Mouse (Mus musculus) heart, embryonic 15.5 days (tissue): ENCODE measurements around the gene Dusp12. TPM values are rescaled to one million over a fixed set of nuclear protein-coding genes. Genes with fewer than 3 reads are reported as not detected.

Source experiments
- ATAC-seq: fragments of 200-750 bp; cut with Nextera tagmentation; replicated peaks from 2 replicates; pipeline ENCODE4 v1.8.0; 2017; ENCODE audit warnings: low read depth, moderate TSS enrichment; ENCODE audit not compliant: insufficient number of reproducible peaks, insufficient read depth, low FRiP score
- H3K27ac ChIP-seq: fragments of 300-500 bp; sonication (generic); 2 replicates; pipeline ENCODE4 v1.5.1; 2015; ENCODE audit warnings: mild to moderate bottlenecking, inconsistent platforms
- H3K27me3 ChIP-seq: fragments of 300-500 bp; sonication (generic); 2 replicates; pipeline ENCODE4 v1.6.1; 2015; ENCODE audit warnings: inconsistent platforms
- H3K36me3 ChIP-seq: fragments of 300-500 bp; sonication (generic); 2 replicates; pipeline ENCODE4 v1.6.1; 2015; ENCODE audit warnings: mild to moderate bottlenecking, inconsistent platforms
- H3K4me1 ChIP-seq: fragments of 300-500 bp; sonication (generic); replicated peaks from 2 replicates; pipeline ENCODE4 v1.6.1; 2015; ENCODE audit warnings: inconsistent platforms
- H3K4me2 ChIP-seq: fragments of 300-500 bp; sonication (generic); 2 replicates; pipeline ENCODE4 v1.6.1; 2015; ENCODE audit warnings: inconsistent platforms, mild to moderate bottlenecking, moderate library complexity
- H3K4me3 ChIP-seq: fragments of 300-500 bp; sonication (generic); 2 replicates; pipeline ENCODE4 v1.5.1; 2015; ENCODE audit warnings: mild to moderate bottlenecking, inconsistent platforms
- H3K9ac ChIP-seq: fragments of 300-500 bp; sonication (generic); 2 replicates; pipeline ENCODE4 v1.6.1; 2015; ENCODE audit warnings: mild to moderate bottlenecking, inconsistent platforms
- H3K9me3 ChIP-seq: fragments of 300-500 bp; sonication (generic); replicated peaks from 2 replicates; pipeline ENCODE4 v1.6.1; 2016; ENCODE audit warnings: inconsistent platforms
- WGBS: fragments of 180-500 bp; shearing (Covaris S2); methylation state at CpG from one replicate; pipeline ENCODE4 v1.1.7; 2015; ENCODE audit warnings: mixed read lengths; 5-methylcytosine and 5-hydroxymethylcytosine counted together
- polyA plus RNA-seq: library from polyadenylated mRNA; unstranded; fragments of >200 nt; fragmentation: Nextera tagmentation; extraction: Ambion mirVana; gene quantifications from 2 replicates; pipeline ENCODE4 v1.2.1, GENCODE M21; 2015

Gene Dusp12
- 23.0 TPM in 2 replicates for polyA plus RNA-seq

GRCm38 (mm10) chr1:170884978-170885561 is at the start of gene Dusp12, which contains the start of gene Gm26620:
TSS of gene Dusp12 (minus strand) at chr1:170885540.
TSS of gene Gm26620 (plus strand) at chr1:170885065.
- Histone ChIP-seq H3K4me3 (peak within 1 kb of the TSS; percentile 80), H3K27me3 (no peaks in the 10 kb centered on the region), H3K9me3 (no peaks in the 10 kb centered on the region), H3K27ac (peak within 1 kb of the TSS; percentile 72), H3K36me3 (peaks cover 9% of the 10 kb centered on the region), H3K4me2 (peak within 1 kb of the TSS; percentile 76), H3K4me1 (peaks cover 17% of the 10 kb centered on the region), H3K9ac (peak within 1 kb of the TSS; percentile 79)
- under 1% methylated on average over 46 of the region's 46 CpGs for WGBS
- ATAC-seq, result peak; percentile 87

- H3K27me3 ChIP-seq, result no peaks in the 10 kb centered on the region
- H3K27ac ChIP-seq, result no peak overlapping the region
- H3K9me3 ChIP-seq, result no peaks in the 10 kb centered on the region
- H3K4me1 ChIP-seq, result no peaks in the 10 kb centered on the region
- no peak overlapping the region for H3K4me2 ChIP-seq
- no peak overlapping the region for H3K4me3 ChIP-seq
- no peak for ATAC-seq
- WGBS, result 56% methylated on average over 2 of the region's 2 CpGs
- no peak overlapping the region for H3K9ac ChIP-seq
- no peaks in the 10 kb centered on the region for H3K36me3 ChIP-seq
Measured at GRCm38 (mm10) chr1:170934383-170934782, 49.0 kb upstream of the Dusp12 start.

GRCm38 (mm10) chr1:170933940-170934339 is 48.6 kb upstream of the Dusp12 start:
- Histone ChIP-seq H3K4me2 (no peak overlapping the region), H3K4me3 (no peak overlapping the region), H3K4me1 (no peaks in the 10 kb centered on the region), H3K36me3 (no peaks in the 10 kb centered on the region), H3K27ac (no peak overlapping the region), H3K9ac (no peak overlapping the region), H3K9me3 (no peaks in the 10 kb centered on the region), H3K27me3 (no peaks in the 10 kb centered on the region)
- no peak for ATAC-seq
- WGBS, result 85% methylated on average over 1 of the region's 1 CpGs

GRCm38 (mm10) chr1:170933386-170933920 is 48.1 kb upstream of the Dusp12 start:
- WGBS, result 74% methylated on average over 6 of the region's 6 CpGs
- no peaks in the 10 kb centered on the region for H3K4me1 ChIP-seq
- no peak overlapping the region for H3K9ac ChIP-seq
- no peak overlapping the region for H3K4me2 ChIP-seq
- H3K27me3 ChIP-seq, result no peaks in the 10 kb centered on the region
- H3K36me3 ChIP-seq, result no peaks in the 10 kb centered on the region
- H3K27ac ChIP-seq, result no peak overlapping the region
- H3K4me3 ChIP-seq, result no peak overlapping the region
- ATAC-seq, result no peak
- H3K9me3 ChIP-seq, result no peaks in the 10 kb centered on the region

DNA sequence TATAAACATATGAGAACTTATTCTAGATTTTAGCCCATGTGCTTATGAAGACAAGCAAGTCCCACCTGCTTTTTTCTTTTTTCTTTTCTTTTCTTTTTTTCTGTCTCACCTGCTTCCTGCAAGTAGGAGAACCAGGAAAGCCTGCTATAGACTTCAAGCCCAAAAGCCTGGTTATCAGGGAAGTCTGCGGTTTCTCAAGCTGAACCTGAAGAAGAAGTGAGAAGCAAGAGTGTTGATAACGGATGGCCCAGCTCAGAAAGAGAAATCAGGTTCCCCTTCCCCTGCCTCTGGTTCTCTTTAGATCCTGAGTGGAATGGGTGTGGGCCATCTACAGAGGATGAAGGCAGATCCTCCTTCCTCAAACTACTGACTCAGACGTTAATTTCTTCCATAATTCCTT is 46.7 kb upstream of the Dusp12 start:
- no peaks in the 10 kb centered on the region for H3K4me1 ChIP-seq
- H3K9ac ChIP-seq, result no peak overlapping the region
- WGBS, result 69% methylated on average over 3 of the region's 3 CpGs
- H3K4me2 ChIP-seq, result no peak overlapping the region
- H3K9me3 ChIP-seq, result no peaks in the 10 kb centered on the region
- no peak for ATAC-seq
- H3K27ac ChIP-seq, result no peak overlapping the region
- H3K4me3 ChIP-seq, result no peak overlapping the region
- H3K36me3 ChIP-seq, result no peaks in the 10 kb centered on the region
- H3K27me3 ChIP-seq, result no peaks in the 10 kb centered on the region

DNA sequence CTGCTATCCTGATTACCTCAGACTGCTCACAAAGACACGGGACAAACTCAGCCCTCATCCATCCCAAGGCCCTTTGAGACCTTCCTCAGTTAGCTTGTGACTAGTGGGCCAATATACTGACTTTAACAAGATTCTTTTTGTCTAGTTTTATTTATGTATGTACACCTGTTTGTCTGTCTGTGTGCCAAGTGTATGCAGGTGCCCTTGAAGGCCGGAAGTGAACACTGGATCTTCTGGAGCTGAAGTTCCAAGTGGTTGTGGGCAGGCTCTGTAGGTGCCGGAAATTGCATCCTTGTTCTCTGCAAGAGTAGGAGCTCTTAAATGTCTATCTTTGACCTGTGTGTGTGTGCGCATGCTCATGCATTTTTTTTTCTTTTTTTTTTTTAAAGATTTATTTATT is 43.9 kb upstream of the Dusp12 start:
- H3K9me3 ChIP-seq, result no peaks in the 10 kb centered on the region
- no peak overlapping the region for H3K27ac ChIP-seq
- H3K4me1 ChIP-seq, result no peaks in the 10 kb centered on the region
- no peak overlapping the region for H3K4me3 ChIP-seq
- H3K36me3 ChIP-seq, result no peaks in the 10 kb centered on the region
- H3K4me2 ChIP-seq, result no peak overlapping the region
- H3K27me3 ChIP-seq, result no peaks in the 10 kb centered on the region
- 87% methylated on average over 4 of the region's 4 CpGs for whole genome bisulfite sequencing
- no peak overlapping the region for H3K9ac ChIP-seq
- ATAC-seq, result no peak

GRCm38 (mm10) chr1:170928467-170928866 is 43.1 kb upstream of the Dusp12 start:
- no peaks in the 10 kb centered on the region for H3K36me3 ChIP-seq

GRCm38 (mm10) chr1:170927378-170927777 is 42.0 kb upstream of the Dusp12 start, which contains the start of gene Fcrla:
TSS of gene Fcrla (minus strand) at chr1:170927583.
- H3K9ac ChIP-seq, result no peak within 1 kb of the TSS
- no peak for ATAC-seq
- no peaks in the 10 kb centered on the region for H3K27me3 ChIP-seq
- no peaks in the 10 kb centered on the region for H3K36me3 ChIP-seq
- no peaks in the 10 kb centered on the region for H3K9me3 ChIP-seq
- no peak within 1 kb of the TSS for H3K4me3 ChIP-seq
- H3K4me2 ChIP-seq, result no peak within 1 kb of the TSS
- no peak within 1 kb of the TSS for H3K27ac ChIP-seq
- H3K4me1 ChIP-seq, result no peaks in the 10 kb centered on the region
- 84% methylated on average over 3 of the region's 3 CpGs for WGBS

More at GRCm38 (mm10) chr1:170928467-170928866, 43.1 kb upstream of the Dusp12 start:
- no peak overlapping the region for H3K4me2 ChIP-seq
- no peaks in the 10 kb centered on the region for H3K27me3 ChIP-seq
- no peak for ATAC-seq
- no peaks in the 10 kb centered on the region for H3K4me1 ChIP-seq
- H3K9me3 ChIP-seq, result no peaks in the 10 kb centered on the region
- no peak overlapping the region for H3K27ac ChIP-seq
- H3K4me3 ChIP-seq, result no peak overlapping the region
- WGBS, result 68% methylated on average over 2 of the region's 2 CpGs
- H3K9ac ChIP-seq, result no peak overlapping the region

DNA sequence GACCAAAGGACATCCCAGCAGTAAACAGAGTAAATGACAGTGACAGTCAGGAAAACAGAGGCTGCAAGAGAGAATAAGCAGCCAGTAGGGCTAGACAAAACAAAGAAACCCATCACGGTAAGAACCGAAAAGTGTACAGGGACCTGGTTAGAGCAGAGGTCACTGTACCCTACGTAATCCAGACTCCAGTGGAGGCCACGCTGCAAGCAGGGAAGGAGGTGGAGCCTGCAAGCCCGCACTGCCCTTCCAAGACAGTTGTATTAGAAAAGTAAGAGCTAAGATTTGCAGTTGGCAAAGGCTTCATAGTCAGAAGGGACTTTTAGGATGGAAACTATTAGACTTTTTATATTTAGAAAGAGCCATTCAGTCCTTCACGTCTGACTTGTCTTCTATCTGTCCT is 41.6 kb upstream of the Dusp12 start:
- WGBS, result 53% methylated on average over 6 of the region's 6 CpGs
- Histone ChIP-seq H3K9me3 (no peaks in the 10 kb centered on the region), H3K36me3 (no peaks in the 10 kb centered on the region), H3K9ac (no peak overlapping the region), H3K27me3 (no peaks in the 10 kb centered on the region), H3K4me3 (no peak overlapping the region), H3K4me1 (no peaks in the 10 kb centered on the region), H3K4me2 (no peak overlapping the region), H3K27ac (no peak overlapping the region)
- no peak for ATAC-seq

DNA sequence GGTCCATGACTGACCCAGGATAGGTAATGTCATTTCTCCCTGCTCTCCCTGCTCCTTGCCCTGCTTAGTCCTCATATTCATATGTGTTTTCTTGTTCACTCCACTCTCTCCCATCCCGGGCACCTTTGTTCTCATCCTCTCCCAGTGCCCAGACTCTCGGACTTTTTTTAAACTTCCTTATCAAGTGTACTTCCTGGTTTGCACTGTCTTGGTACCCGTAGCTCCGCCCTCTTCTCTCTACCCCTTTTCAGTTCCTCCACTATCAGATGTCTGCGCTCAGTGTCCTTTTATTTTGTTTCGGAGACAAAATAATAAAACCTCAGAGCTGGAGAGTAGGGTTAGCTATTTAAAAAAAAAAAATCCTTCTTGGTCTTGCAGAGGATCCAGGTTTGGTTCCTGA is 39.1 kb upstream of the Dusp12 start:
- Histone ChIP-seq H3K4me2 (no peak overlapping the region), H3K9me3 (no peaks in the 10 kb centered on the region), H3K36me3 (no peaks in the 10 kb centered on the region), H3K9ac (no peak overlapping the region), H3K27me3 (no peaks in the 10 kb centered on the region), H3K4me1 (no peaks in the 10 kb centered on the region), H3K27ac (no peak overlapping the region), H3K4me3 (no peak overlapping the region)
- ATAC-seq, result no peak
- 57% methylated on average over 6 of the region's 6 CpGs for WGBS

DNA sequence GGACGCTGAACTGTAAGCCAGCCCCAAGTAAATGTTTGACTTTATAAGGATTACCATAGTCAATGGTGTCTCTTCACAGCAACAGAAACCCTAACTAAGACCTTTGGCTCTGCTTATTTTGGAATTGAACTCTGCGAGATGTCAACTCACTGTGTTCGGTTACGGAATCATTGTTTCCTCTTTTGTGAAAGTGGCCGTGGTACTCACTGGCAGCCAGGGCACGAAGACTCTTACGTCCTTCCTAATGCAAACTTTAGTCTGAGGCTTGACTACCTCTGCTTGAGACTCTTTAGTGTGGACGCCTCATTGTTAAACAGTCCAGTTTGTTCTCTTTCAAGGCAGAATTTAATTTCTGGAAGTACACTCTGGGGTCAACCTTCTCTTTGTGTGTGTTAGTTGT is 34.0 kb upstream of the Dusp12 start:
- Histone ChIP-seq H3K9me3 (no peaks in the 10 kb centered on the region), H3K4me2 (no peak overlapping the region), H3K4me1 (peaks cover 11% of the 10 kb centered on the region), H3K36me3 (no peaks in the 10 kb centered on the region), H3K4me3 (no peak overlapping the region), H3K9ac (no peak overlapping the region), H3K27ac (no peak overlapping the region), H3K27me3 (no peaks in the 10 kb centered on the region)
- ATAC-seq, result no peak
- WGBS, result 89% methylated on average over 8 of the region's 8 CpGs

GRCm38 (mm10) chr1:170915657-170916056 is 30.3 kb upstream of the Dusp12 start:
- WGBS, result 21% methylated on average over 5 of the region's 5 CpGs
- Histone ChIP-seq H3K4me3 (no peak overlapping the region), H3K9me3 (no peaks in the 10 kb centered on the region), H3K4me1 (peaks cover 11% of the 10 kb centered on the region), H3K4me2 (0 out of 2 replicates have a peak overlapping the region, but pooled peaks have one; percentile 9), H3K27ac (peak overlapping the region; percentile 60), H3K9ac (no peak overlapping the region), H3K27me3 (peaks cover 10% of the 10 kb centered on the region), H3K36me3 (no peaks in the 10 kb centered on the region)
- ATAC-seq, result peak; percentile 79
